Mouse (Mus musculus) thymus, postnatal 0 days (tissue): Measurements from ENCODE around the gene Arhgap1. TPM values are rescaled to one million over a fixed set of nuclear protein-coding genes. Genes with fewer than 3 reads are reported as not detected.

ENCODE experiments used
- DNase-seq: peaks from one replicate; pipeline ENCODE4 v3.0.0-alpha.2; 2015; ENCODE audit warnings: low spot score
- polyA plus RNA-seq: library from polyadenylated mRNA; unstranded; fragments of >200 nt; fragmentation: Nextera tagmentation; extraction: Ambion mirVana; gene quantifications from 2 replicates; pipeline ENCODE4 v1.2.1, GENCODE M21; 2015

Arhgap1 gene
- polyA plus RNA-seq, 1 experiment from 2014 or later = 118 TPM

DNA sequence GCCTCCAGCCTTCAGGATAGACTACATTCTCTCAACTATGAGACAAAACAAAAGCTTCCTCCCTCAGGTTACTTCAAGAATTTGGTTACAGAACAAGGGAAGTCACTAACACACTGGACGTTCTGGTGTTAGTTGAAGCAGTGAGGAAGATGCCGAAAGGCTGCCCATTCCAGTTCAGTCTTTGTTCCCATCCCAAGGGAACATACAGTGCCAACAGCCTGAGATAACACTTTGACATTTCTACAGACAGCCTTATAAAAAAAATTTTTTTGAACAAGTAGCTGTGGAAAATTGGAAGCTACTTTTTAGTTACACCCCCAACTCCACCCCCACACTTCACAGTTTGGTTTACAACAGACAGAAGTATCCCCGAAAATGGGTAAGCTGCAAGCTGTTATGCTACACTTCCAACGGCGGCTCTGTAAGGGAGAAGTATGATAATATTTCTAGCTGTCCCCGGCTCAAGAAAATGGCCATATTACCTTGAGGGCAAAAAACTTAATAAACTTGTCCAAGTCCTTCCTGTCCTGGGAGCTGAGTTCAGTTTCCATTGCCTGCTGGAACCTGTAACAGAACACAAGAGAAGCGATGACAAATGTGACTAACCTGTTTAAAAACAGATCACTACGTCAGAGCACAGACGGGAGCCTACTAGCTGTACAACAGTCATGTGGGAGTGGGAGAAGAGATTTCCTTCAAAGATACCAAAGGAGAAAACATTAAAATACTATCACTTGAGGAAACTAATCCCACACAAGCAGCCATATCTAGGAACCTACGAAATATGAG, 46.0 kb downstream of the Arhgap1 start:
- no peak for DNase-seq

DNA sequence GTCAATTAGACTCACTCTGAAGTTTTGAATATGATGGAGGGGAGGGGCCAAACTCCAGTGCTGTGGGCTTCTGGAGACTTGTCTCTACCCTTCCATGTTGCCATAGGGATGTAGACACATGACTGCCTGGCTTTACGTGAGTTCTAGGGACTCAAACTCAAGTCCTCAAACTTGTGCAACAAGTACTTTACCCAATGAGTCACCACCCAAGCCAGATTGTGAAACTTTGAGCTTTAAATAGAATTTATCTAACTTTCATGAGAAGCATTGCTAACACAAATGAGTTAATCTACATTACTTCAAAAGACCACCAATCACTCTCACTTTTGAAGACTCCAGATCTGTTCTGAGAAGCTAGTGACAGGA, 46.5 kb downstream of the Arhgap1 start:
- no peak for DNase-seq

- no peak for DNase-seq
Observed at GRCm38 (mm10) chr2:91699225-91699624, 49.6 kb downstream of the Arhgap1 start.

GRCm38 (mm10) chr2:91701366-91701765, 51.7 kb downstream of the Arhgap1 start:
- DNase-seq = no peak

- no peak for DNase-seq
Observed at GRCm38 (mm10) chr2:91705736-91706135, 56.1 kb downstream of the Arhgap1 start.

DNA sequence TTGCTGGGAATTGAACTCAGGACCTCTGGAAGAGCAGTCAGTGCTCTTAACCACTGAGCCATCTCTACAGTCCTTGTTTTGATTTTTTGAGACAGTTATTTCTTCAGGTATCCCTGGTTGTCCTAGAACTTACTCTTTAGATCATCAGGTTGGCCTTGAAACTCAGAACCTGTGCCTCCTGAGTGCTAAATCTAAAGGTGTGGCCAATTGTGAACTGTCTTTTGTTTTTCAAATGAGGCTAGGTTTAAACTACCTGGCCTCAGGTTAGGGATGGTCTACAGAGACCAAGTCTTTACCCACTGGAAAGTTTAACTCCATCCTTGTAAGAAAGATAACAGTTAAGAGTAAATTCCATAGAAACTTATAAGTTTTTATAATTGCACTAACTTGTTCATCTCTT, 56.8 kb downstream of the Arhgap1 start:
- no peak for DNase-seq

DNA sequence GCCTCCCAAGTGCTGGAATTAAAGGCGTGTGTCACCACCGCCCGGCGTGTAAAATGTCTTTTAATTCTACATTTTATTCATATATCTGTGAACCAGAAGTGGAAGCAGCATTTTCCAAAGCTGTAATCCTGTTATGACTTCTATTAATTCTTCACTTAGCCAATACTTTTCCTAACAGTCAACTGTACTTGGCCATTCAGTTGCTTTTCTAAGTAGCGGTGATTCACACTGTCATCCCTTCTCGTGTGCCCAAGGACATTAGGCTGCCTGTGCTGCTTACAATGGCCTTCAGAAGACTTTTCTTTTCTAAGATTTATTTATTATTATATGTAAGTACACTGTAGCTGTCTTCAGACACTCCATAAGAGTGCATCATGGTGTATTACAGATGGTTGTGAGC, 58.7 kb downstream of the Arhgap1 start:
- no peak for DNase-seq

DNA sequence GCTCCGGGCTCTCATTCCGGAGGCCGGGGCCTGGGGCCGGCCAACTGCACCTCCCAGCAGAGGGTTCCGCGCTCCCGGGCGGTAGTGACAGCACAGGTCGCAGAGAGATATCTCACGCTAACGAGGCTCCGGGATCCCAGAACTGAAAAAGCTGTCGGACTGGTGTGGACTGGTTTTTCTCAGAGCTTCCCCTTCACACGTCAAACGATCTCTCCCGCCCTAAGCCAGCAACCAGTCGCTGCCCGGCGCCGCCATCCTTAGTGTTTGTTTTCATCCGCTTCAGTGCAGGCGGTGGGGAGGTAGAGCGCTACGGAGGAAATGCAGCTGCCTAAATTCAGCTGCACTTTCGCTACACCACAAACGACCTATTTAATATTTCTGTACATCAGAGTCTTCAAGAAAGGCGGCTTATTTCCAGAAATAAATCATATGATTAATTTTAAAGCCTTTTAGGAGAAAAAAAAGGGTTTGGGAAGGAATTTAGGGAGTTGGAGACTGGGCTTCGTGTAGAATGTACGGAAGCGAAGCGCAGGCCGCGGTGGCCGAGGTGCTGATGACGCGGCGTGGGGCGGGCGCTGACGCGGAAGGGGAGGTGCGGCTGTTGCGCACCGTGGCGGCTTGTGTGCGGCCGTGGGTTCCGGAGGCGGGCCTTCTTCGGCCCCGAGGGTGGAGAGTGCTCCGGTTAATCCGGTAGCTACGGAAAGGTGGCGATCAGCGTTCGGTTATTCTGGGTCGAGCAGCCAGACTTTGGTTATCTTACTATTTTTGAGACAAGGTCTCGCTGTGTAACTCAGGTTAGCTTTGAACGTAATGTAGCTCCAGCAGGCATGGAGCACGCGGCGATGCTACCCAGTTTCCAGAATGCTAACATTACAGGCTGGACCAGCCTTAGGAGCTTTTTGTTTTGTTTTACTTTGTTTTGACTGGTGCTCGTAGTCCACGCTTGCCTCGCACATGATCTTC, 60.9 kb downstream of the Arhgap1 start, which contains the start of the genes Atg13 and Harbi1:
TSS of gene Atg13 (minus strand) at position 305 of the 963 bp plus-strand sequence.
TSS of gene Harbi1 (plus strand) at position 581 of the 963 bp plus-strand sequence.
- DNase-seq = peak; percentile 95

DNA sequence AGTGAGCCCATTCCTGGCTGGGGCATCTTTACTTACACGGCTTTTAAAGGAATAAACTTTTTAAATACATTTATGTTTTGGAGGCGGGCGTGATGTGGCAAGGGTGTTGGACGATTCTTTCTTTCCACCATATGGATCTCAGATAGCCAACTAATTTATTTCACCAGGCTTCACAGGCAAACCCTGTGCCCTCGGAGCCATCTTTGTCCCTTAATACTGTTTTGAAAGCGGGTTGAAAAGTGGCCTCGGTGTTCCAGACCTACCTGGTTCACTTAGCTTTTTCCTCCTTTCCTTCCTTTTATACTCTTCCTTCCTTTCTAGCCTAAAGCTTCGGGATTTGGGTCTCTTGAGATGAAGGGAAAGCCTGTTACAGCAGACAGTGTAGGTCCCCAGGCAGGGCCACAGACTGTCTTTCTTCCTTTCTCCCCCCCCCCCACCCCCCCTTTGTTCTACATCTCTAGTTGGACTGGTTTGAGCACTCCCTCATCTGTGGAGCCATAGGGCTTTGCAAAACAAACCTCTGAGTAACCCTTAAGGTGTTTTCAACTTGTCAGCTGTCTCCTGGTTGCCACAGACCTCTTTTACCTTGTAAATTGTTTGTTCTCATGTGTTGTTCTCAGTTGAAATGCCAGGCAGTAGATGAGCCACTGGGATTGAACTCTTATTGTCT, 61.7 kb downstream of the Arhgap1 start:
- DNase-seq = no peak

- DNase-seq = no peak
Observed at GRCm38 (mm10) chr2:91714921-91715320, 65.3 kb downstream of the Arhgap1 start.

- no peak for DNase-seq
Observed at GRCm38 (mm10) chr2:91718276-91718675, 68.6 kb downstream of the Arhgap1 start.

Other genes with a start within 250 kb of the Arhgap1 start
- gene 1110051M20Rik, start 205.2 kb upstream of the Arhgap1 start, polyA plus RNA-seq = 24.5 and 25.2 TPM in 2 replicates
- 2.0 and 2.4 TPM in 2 replicates for gene Lrp4, start 192.3 kb upstream of the Arhgap1 start, polyA plus RNA-seq
- gene Ckap5, start 123.1 kb upstream of the Arhgap1 start, polyA plus RNA-seq = 82.1 and 95.1 TPM in 2 replicates
- gene F2, start 13.4 kb upstream of the Arhgap1 start, polyA plus RNA-seq = 0.98 and 1.0 TPM in 2 replicates
- 7.9 and 12.8 TPM in 2 replicates for gene Zfp408, start 69 bp upstream of the Arhgap1 start, polyA plus RNA-seq
- gene Atg13, start 60.7 kb downstream of the Arhgap1 start, polyA plus RNA-seq = 24.2 and 25.2 TPM in 2 replicates
- gene Harbi1, start 61.0 kb downstream of the Arhgap1 start, polyA plus RNA-seq = 12.9 and 13.8 TPM in 2 replicates
- gene Ambra1, start 80.3 kb downstream of the Arhgap1 start, polyA plus RNA-seq = 12.7 and 13.0 TPM in 2 replicates